Mouse (Mus musculus) midbrain, embryonic 11.5 days (tissue): ENCODE results near the gene Il12rb2. TPM values are rescaled to one million over a fixed set of nuclear protein-coding genes. Genes with fewer than 3 reads are reported as not detected.

Experiments
- ATAC-seq: fragments of 200-750 bp; cut with Nextera tagmentation; 2 replicates; pipeline ENCODE4 v1.8.0; 2017; ENCODE audit warnings: moderate TSS enrichment, moderate library complexity; ENCODE audit not compliant: low FRiP score
- DNase-seq: peaks from one replicate; pipeline ENCODE4 v3.0.0; 2015; ENCODE audit warnings: low spot score; ENCODE audit errors: missing footprints
- H3K27ac ChIP-seq: fragments of 300-500 bp; sonication (generic); 2 replicates; pipeline ENCODE4 v1.5.1; 2014; ENCODE audit warnings: low read depth, low read length
- H3K27me3 ChIP-seq: fragments of 300-500 bp; sonication (generic); 2 replicates; pipeline ENCODE4 v1.6.1; 2014; ENCODE audit warnings: mild to moderate bottlenecking, low read length, moderate library complexity, mixed read lengths; ENCODE audit not compliant: control insufficient read depth, insufficient read depth
- H3K36me3 ChIP-seq: fragments of 300-500 bp; sonication (generic); 2 replicates; pipeline ENCODE4 v1.6.1; 2014; ENCODE audit warnings: mild to moderate bottlenecking, low read length, moderate library complexity, mixed read lengths; ENCODE audit not compliant: control insufficient read depth, insufficient read depth
- H3K4me1 ChIP-seq: fragments of 300-500 bp; sonication (generic); 2 replicates; pipeline ENCODE4 v1.6.1; 2014; ENCODE audit warnings: low read length; ENCODE audit not compliant: control insufficient read depth, insufficient read depth
- H3K4me2 ChIP-seq: fragments of 300-500 bp; sonication (generic); 2 replicates; pipeline ENCODE4 v1.6.1; 2014; ENCODE audit warnings: mild to moderate bottlenecking, moderate library complexity
- H3K4me3 ChIP-seq: fragments of 300-500 bp; sonication (generic); 2 replicates; pipeline ENCODE4 v1.5.1; 2014; ENCODE audit warnings: low read depth, low read length
- H3K9ac ChIP-seq: fragments of 300-500 bp; sonication (generic); 2 replicates; pipeline ENCODE4 v1.6.1; 2014; ENCODE audit warnings: low read length
- H3K9me3 ChIP-seq: fragments of 300-500 bp; sonication (generic); 2 replicates; pipeline ENCODE4 v1.6.1; 2016; ENCODE audit warnings: low read length; ENCODE audit not compliant: control insufficient read depth
- WGBS: fragments of 180-500 bp; shearing (Covaris S2); extraction: QIAGEN DNeasy Blood & Tissue Kit; methylation state at CpG from one replicate; pipeline ENCODE4 v1.1.7; 2014; 5-methylcytosine and 5-hydroxymethylcytosine counted together
- polyA plus RNA-seq: library from polyadenylated mRNA; unstranded; fragments of >200 nt; fragmentation: Nextera tagmentation; extraction: Ambion mirVana; gene quantifications from 2 replicates; pipeline ENCODE4 v1.2.1, GENCODE M21; 2014

Il12rb2 gene
- polyA plus RNA-seq, 1 experiment from 2014 or later, result 0.10 TPM

GRCm38 (mm10) chr6:67244451-67244850 lies 131.5 kb downstream of the Il12rb2 start:
- 88% methylated on average over 5 of the region's 5 CpGs for WGBS
- ATAC-seq (no peak), DNase-seq (no peak)
- H3K9ac ChIP-seq, result no peak overlapping the region
- H3K9me3 ChIP-seq, result no peaks in the 10 kb centered on the region
- H3K36me3 ChIP-seq, result no peaks in the 10 kb centered on the region
- no peak overlapping the region for H3K4me3 ChIP-seq
- no peaks in the 10 kb centered on the region for H3K27me3 ChIP-seq
- H3K4me1 ChIP-seq, result no peaks in the 10 kb centered on the region
- H3K4me2 ChIP-seq, result no peak overlapping the region
- H3K27ac ChIP-seq, result no peak overlapping the region

GRCm38 (mm10) chr6:67243765-67244420 lies 132.1 kb downstream of the Il12rb2 start:
- WGBS, result 90% methylated on average over 7 of the region's 7 CpGs
- Histone ChIP-seq H3K27ac (no peak overlapping the region), H3K4me3 (no peak overlapping the region), H3K27me3 (no peaks in the 10 kb centered on the region), H3K4me1 (no peaks in the 10 kb centered on the region), H3K4me2 (no peak overlapping the region), H3K9ac (no peak overlapping the region), H3K9me3 (no peaks in the 10 kb centered on the region), H3K36me3 (no peaks in the 10 kb centered on the region)
- no peak for ATAC-seq
- DNase-seq, result peak; percentile 23

Other genes with a start within 250 kb of the Il12rb2 start
- 547 and 588 TPM in 2 replicates for gene Serbp1, start 138.0 kb downstream of the Il12rb2 start, polyA plus RNA-seq
- 0.06 TPM in 1 of 2 replicates, not detected in the other for gene Il23r, start 115.7 kb upstream of the Il12rb2 start, polyA plus RNA-seq
- 3.9 and 4.0 TPM in 2 replicates for gene Tacstd2, start 159.6 kb upstream of the Il12rb2 start, polyA plus RNA-seq